Mouse (Mus musculus) kidney, adult 2 months (tissue): Measurements from ENCODE around the gene Fmnl1. TPM values are rescaled to one million over a fixed set of nuclear protein-coding genes. Genes with fewer than 3 reads are reported as not detected.

Experiments used
- DNase-seq: peaks from one replicate; pipeline ENCODE4 v3.0.0; 2021
- H3K27ac ChIP-seq: fragments of 200-500 bp; 2 replicates; pipeline ENCODE4 v1.5.1; 2012; ENCODE audit warnings: low read depth, low read length, control low read depth, inconsistent platforms; ENCODE audit not compliant: insufficient read depth
- H3K27me3 ChIP-seq: fragments of 200-500 bp; replicated peaks from 2 replicates; pipeline ENCODE4 v1.6.1; 2012; ENCODE audit warnings: mild to moderate bottlenecking, moderate library complexity, low read length, inconsistent platforms; ENCODE audit not compliant: control insufficient read depth, insufficient read depth
- H3K36me3 ChIP-seq: fragments of 200-500 bp; 2 replicates; pipeline ENCODE4 v1.6.1; 2012; ENCODE audit warnings: mild to moderate bottlenecking, moderate library complexity, low read length, inconsistent platforms; ENCODE audit not compliant: control insufficient read depth, insufficient read depth
- H3K4me1 ChIP-seq: fragments of 200-500 bp; 2 replicates; pipeline ENCODE4 v1.6.1; 2011; ENCODE audit warnings: low read length; ENCODE audit not compliant: control insufficient read depth, insufficient read depth
- H3K4me3 ChIP-seq: fragments of 200-500 bp; 2 replicates; pipeline ENCODE4 v1.5.1; 2011; ENCODE audit warnings: mild to moderate bottlenecking, low read depth, low read length, control low read depth; ENCODE audit not compliant: insufficient read depth
- CTCF ChIP-seq: fragments of 200-500 bp; conservative IDR thresholded peaks from 2 replicates; pipeline ENCODE4 v1.5.1; 2011; ENCODE audit warnings: low read depth, mild to moderate bottlenecking, control low read depth, low read length, moderate library complexity, mixed read lengths; ENCODE audit not compliant: insufficient read depth, insufficient read length
- POLR2A ChIP-seq: fragments of 200-500 bp; IDR thresholded peaks from one replicate; pipeline ENCODE4 v1.6.1; 2011; ENCODE audit warnings: low read depth, low read length, control low read depth
- WGBS: fragments of 180-500 bp; shearing (Covaris S2); methylation state at CpG from one replicate; pipeline ENCODE4 v1.1.7; 2018; 5-methylcytosine and 5-hydroxymethylcytosine counted together
- polyA plus RNA-seq: library from polyadenylated mRNA; depleted of rRNA; stranded (reverse); fragments of >200 nt; gene quantifications from 2 replicates; pipeline ENCODE4 v1.2.3, GENCODE M21; 2012; rRNA removed

Fmnl1 gene
- polyA plus RNA-seq, 1 experiment, result 35.5 TPM

- TF ChIP-seq CTCF (no peak), POLR2A (no peak)
- Histone ChIP-seq H3K27me3 (no peaks in the 10 kb centered on the region), H3K27ac (no peak overlapping the region), H3K36me3 (no peaks in the 10 kb centered on the region), H3K4me1 (peaks cover 23% of the 10 kb centered on the region; the same call in 1 of the 2 replicates), H3K4me3 (no peak overlapping the region)
- peak; percentile 88 for DNase-seq
- WGBS, result 44% methylated on average over 11 of the region's 11 CpGs
These were observed 76.7 kb downstream of the Fmnl1 start for GRCm38 (mm10) chr11:103247504-103248177.

Other genes starting within 250 kb of the Fmnl1 start
- 0.22 and 0.27 TPM in 2 replicates for gene Kif18b, start 246.0 kb upstream of the Fmnl1 start, polyA plus RNA-seq
- gene C1ql1, start 224.4 kb upstream of the Fmnl1 start, polyA plus RNA-seq, result 0.38 and 0.39 TPM in 2 replicates
- 45.3 and 49.7 TPM in 2 replicates for gene Nmt1, start 142.9 kb upstream of the Fmnl1 start, polyA plus RNA-seq
- gene Dcakd, start 142.8 kb upstream of the Fmnl1 start, polyA plus RNA-seq, result 49.5 and 51.3 TPM in 2 replicates
- gene Plcd3, start 69.4 kb upstream of the Fmnl1 start, polyA plus RNA-seq, result 14.9 and 18.1 TPM in 2 replicates
- gene Acbd4, start 69.4 kb upstream of the Fmnl1 start, polyA plus RNA-seq, result 119 and 130 TPM in 2 replicates
- gene Hexim1, start 54.9 kb upstream of the Fmnl1 start, polyA plus RNA-seq, result 24.9 and 26.4 TPM in 2 replicates
- 3.8 and 4.0 TPM in 2 replicates for gene Hexim2, start 38.7 kb upstream of the Fmnl1 start, polyA plus RNA-seq
- gene 1700023F06Rik, start 37.5 kb downstream of the Fmnl1 start, polyA plus RNA-seq, result 0.09 and 0.22 TPM in 2 replicates
- not detected in 2 replicates for gene Spata32, start 47.3 kb downstream of the Fmnl1 start, polyA plus RNA-seq
- 8.0 and 8.6 TPM in 2 replicates for gene Map3k14, start 96.4 kb downstream of the Fmnl1 start, polyA plus RNA-seq
- gene Arhgap27, start 192.6 kb downstream of the Fmnl1 start, polyA plus RNA-seq, result 38.4 and 46.8 TPM in 2 replicates
- gene Plekhm1, start 241.6 kb downstream of the Fmnl1 start, polyA plus RNA-seq, result 21.9 and 24.0 TPM in 2 replicates